ENCODE assay signal across 8 mouse cellular contexts in genomic region chr17:83020576-83020975, GRCm38 (mm10).
DNase-seq lines count a peak whose midpoint lies in the region; ATAC-seq lines count a peak whose summit lies in the region.

No protein-coding gene starts in this region.

- WGBS in lung, embryonic 15.5 days, result 35% methylated on average over 10 of the region's 10 CpGs

- no peak overlapping the region for H3K4me2 ChIP-seq in lung, embryonic 15.5 days

- H3K9me3 ChIP-seq in lung, embryonic 15.5 days, result no peaks in the 10 kb centered on the region

- H3K27ac ChIP-seq in lung, embryonic 15.5 days, result peak overlapping the region; percentile 72

- peak; percentile 46 to 53 for DNase-seq in layer of hippocampus, postnatal 10 days (ENCODE audit: low spot score in 2 of 2)
- no peak for DNase-seq in layer of hippocampus, adult 9-11 months
- DNase-seq in cerebellum, adult 11 months, result peak; percentile 22
- peak; percentile 47 for DNase-seq in heart, adult 8-10 months (ENCODE audit: low spot score)
- DNase-seq in frontal cortex, adult 2 months (ENCODE audit: extremely low spot score in 1 of 2, low spot score in 1 of 2), result no peak
- no peak for DNase-seq in MN1 (ENCODE audit: low spot score)

- H3K36me3 ChIP-seq in lung, embryonic 15.5 days, result no peaks in the 10 kb centered on the region

- peak; percentile 82 for ATAC-seq in lung, embryonic 15.5 days (ENCODE audit: borderline replicate concordance, extremely low read depth, low FRiP score, low TSS enrichment)
- no peak for ATAC-seq in granulocyte monocyte progenitor cell, adult 5-6 weeks (replicated peaks; ENCODE audit: poor library complexity, severe bottlenecking)

- H3K4me1 ChIP-seq in lung, embryonic 15.5 days, result peaks cover 28% of the 10 kb centered on the region

- H3K9ac ChIP-seq in lung, embryonic 15.5 days, result no peak overlapping the region

- H3K27me3 ChIP-seq in lung, embryonic 15.5 days, result no peaks in the 10 kb centered on the region

- H3K4me3 ChIP-seq in lung, embryonic 15.5 days, result no peak overlapping the region

Comparison
In these comparisons a context has a peak if more than half of its experiments do, and no peak if none do; other contexts are left out.
1. DNase-seq: peak in layer of hippocampus, postnatal 10 days (2 of 2), cerebellum, adult 11 months (single experiment) and heart, adult 8-10 months (single experiment); none in layer of hippocampus, adult 9-11 months (single experiment), frontal cortex, adult 2 months (0 of 2) and MN1 (single experiment).